Mouse (Mus musculus): ENCODE data around the gene Krt7.

Gene Krt7

DNA sequence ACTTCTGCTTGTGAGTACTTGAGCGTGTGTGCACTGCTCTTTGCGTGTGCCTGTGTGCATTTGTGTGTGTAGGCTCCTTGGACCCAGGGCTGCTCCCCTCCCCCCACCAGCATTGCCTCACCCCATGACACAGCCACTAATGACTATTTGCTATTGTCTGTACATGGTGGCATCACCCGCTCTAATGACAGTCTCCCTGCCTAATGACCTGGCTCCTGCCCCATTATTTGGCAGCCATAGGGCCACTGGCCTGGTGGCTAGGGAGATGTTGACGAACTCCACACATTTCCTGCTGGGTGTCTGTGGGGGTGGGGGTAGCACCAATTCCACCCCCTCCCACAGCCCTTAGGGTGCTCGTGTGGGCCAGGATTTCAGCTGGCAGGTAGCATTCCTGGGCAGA lies 32.2 kb upstream of the Krt7 start:
- DNase-seq, result no peak

DNA sequence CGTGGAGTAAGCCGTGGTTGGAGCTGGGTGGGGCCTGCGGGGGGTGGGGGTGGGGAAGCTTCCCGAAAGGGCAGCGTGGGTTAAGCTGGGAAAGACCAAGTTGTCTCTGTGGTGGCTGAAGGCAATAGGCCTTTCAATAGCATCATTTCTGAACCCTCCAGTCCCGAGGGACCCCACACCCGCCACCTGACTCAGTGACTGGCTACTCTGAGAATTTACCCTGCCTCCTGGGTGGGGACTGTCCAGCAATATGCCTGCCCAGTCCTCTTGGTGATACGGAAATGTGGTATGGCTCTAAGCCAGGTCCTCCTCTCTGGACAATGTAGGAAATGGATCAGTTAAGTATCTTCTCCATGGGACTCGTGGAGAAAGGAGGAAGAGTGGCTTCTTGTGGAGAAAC lies 29.1 kb upstream of the Krt7 start:
- peak; percentile 55 for DNase-seq

DNA sequence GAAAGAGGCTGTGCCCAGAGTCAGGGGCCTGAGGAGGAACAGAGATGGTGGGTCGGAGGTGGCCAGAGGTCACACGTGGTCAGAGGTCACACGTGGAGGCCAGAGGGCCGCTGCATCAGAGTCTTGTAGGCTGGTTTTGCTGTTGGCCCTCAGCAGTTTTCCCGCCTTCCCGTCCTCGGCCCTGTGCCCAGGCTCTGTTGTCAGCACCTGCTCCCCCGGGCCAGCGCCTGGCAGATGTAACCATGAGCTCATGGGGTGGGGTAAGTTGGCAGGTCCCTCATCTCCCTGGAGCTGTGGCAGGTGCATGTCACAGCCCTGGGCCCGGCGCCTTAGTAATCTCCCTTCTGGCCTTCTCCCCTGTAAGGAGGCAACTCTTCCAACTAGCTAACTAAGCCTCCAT lies 28.0 kb upstream of the Krt7 start:
- no peak for DNase-seq

DNA sequence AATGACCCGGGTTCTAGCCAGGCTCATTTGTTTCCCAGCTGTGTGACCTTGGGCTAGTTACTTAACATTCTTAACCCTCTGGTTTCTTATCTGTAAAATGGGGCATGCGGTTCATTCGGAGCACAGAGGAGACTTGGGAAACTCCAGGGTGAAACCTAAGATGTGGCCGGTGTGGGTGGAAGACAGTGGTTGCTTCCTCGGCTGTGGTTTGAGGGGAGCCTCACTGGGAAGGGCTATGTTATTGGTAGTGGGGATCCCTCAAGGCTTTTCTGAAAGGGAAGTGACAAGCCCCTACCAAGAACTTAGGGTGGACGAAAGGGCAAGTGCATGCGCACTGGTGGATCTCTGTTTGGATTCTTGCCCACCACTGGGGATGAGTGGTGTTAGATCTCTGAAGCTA lies 26.2 kb upstream of the Krt7 start:
- DNase-seq, result no peak

DNA sequence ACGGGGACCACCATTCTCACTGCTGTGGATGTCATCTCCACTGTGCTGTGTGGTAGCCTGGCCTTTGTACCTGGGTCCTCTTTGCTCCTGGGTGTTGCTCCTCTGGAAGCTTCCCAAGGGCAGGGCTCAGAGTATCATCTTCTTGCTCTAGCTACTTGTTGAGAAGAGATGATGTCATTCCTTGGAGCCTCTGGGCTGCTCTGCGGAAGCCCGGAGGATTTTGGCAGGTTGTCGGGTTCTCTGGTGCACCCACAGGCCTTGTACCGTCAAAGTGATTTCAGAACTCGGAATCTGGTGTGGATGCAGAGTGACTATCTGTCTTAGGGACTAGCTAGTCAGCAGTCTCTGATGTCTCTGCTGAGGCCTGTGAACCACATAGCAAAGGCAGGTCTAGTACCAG lies 25.8 kb upstream of the Krt7 start:
- DNase-seq, result no peak

DNA sequence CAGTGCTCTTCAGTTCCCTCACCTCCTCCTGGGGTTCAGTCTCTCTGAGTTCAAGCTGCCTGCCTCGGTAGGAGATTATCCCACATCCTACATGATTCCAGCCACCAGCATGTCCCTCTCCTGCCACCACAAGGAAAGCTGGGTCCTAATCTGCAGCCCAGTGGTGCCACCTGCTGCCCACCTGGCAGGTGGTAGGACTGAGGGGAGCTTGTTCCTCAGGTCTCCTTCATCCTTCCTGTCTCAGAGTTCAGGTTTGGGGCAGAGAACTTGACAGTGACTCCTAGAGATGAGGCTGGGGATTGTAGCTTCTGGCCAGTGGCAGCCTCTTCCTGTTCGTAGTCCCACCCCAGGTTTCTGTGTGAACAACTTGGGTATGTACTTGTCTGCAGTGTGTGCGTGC lies 23.7 kb upstream of the Krt7 start:
- peak; percentile 46 for DNase-seq

DNA sequence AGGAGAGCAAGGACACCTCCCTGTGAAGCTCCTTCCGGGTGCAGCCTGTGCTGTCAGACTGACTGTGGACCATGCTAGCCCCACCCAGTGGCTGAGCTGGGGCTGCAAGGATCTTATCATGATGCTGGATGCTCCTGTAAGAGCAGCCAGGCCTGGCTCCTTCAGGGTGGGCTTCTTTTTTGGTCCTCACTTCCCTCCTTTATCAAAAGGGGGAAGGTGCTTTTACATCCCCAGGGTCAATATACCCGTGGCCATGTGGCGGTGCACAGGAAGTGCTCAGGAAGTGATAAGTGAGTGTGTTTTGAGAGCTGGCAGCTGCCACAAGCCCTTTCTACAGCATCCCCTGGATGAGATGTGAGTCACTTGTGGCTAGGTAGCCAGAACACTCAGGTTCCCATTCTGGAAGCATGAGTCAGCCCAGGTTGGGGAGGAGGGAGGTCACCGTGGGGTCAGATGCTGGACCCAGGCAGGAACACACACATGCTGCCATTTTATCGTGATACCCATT lies 22.8 kb upstream of the Krt7 start:
- no peak for DNase-seq

DNA sequence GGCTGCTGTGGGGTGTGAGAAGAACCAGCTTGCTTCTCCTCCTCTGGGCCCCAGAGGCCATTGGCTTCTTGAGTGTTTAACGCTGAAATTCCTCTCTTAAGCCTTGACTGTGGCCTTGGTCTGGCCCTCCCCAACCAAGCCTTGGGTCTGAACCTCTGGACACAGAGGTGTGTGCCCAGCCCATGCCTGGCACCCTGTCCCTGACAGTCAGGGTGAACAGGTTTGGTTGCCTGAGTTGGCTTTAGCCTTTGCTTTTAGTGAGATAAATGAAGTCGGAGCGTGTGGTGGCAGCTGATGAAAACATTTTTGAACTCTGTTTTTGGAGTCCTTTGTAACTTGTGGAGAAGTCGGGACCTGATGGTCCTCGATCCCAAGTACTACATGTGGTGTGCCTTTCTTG lies 20.6 kb upstream of the Krt7 start:
- no peak for DNase-seq

DNA sequence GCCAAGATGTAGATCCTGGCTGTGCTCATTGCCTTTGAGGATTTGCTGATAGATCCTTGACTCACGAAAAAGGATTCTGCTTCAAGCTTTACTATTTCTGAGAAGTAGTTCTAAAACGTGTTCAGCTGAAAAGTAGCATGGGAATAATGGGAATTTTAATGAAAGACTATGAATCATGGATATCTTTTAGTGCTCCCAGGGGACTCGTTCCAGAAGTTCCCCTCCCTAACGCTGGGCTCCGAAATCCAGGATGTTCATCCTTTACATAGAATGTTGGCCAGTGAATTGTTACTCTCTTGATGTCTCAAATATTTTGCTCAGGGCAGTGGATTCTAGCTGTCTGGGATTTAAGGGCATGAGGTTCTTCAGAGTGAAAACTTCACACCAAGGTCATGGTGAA lies 18.6 kb upstream of the Krt7 start:
- no peak for DNase-seq

DNA sequence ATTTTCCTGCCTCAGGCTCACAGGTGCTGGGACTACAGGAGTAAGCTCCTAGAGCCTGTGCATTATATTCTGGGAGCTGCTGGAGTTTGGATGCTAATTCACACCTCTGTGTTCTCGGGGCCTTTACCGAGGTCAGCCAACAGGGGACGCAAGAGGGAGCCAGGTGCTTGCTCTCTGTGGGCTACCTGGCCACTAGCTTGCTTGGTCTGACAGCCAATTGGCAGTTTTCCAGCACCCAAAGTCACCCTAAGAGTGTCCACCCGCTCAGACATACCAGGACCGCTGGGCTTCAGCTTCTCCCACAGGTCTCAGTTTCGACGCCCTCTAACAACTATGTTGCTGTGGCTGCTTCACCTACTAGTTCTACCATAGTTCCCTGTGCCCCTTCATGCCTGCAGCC lies 15.9 kb upstream of the Krt7 start:
- peak; percentile 56 for DNase-seq

DNA sequence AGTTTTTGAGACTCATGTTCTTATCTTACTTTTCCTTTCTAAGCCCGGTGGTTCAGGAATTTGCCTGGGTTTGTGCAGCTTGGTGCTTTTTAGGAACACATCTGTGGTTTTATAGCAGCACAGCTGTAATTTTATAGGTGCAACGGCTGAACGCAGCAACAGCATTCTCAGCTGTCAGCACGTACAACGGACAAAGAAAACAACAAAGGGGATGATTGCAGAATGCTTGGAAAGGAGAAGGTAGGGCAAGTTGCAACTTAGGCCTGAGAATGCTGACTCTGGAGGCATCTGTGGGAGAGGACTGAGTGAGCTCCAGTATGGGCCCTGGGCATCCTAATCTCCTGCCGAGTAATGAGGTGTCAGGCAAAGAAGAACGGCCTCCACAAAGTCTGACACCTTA lies 14.4 kb upstream of the Krt7 start:
- no peak for DNase-seq

DNA sequence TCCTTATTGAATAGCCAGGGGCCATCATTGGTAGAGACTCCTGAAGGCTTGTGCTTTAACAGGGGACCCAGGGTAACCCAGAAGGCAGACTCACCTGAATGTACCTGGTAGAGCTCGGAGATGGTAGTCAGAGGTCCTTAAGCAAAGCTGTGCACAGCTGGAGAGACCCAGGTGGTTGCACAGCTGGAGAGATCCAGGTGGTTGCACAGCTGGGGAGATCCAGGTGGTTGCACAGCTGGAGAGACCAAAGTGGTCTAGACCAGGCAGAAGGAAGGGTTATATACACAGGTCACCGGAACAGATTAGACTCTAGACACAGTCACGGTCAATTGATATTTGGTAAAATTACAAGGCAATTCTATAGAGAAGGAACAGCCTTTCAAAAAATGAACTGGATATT lies 13.9 kb upstream of the Krt7 start:
- DNase-seq, result no peak

DNA sequence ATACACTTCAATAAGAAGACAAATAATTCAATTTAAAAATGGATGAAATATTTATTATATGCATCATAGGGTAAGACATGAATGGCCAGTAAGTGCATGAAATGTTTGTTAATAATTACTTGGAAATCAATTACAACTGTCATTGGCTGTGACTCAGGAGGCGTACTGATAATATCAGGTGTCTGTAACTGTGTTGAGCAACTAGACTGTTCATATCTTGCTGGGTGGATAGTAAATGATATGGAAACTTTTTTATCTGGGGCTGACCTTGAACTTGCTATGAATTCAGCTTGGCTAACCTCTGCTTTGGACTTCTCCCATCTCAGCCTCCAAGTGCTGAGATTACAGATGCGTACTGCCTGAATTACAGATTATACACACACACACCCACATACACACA lies 13.2 kb upstream of the Krt7 start:
- no peak for DNase-seq

DNA sequence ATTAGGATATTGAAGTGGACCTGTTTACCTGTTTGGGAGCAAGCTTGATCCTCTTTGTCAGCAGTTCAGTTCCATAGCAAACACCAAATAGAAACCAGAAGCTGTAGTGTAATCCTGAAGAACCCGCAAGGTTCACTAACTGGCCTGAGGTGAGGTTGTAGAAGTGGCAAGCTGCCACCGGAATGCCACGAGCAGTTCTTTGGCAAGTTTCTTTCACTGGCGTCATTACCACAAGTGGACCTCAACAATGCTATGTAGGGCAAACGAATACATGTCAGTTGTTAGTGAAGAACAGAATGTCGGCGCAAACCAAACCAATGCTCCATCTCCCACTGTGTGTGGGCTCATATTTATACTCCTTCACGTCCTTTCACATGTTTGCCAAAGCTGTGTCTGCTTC lies 12.6 kb upstream of the Krt7 start:
- DNase-seq, result peak; percentile 31

DNA sequence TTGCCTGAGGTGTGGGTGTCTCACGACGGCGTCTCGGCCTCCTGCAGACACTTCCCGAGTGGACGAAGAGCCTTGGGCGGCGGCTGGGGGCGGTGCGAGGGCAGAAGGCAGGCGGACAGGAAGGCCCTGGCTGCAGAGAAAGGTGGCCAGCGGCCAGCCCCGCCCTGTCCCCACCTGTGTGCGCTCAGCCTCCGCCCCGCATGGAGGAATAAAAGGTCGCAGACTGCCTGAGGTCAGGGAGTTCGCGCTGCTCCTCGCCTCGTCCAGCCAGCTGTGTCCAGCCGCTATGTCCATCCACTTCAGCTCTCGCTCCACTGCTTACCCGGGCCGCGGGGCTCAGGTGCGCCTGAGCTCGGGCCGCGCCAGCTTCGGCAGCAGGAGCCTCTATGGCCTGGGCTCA lies 1.3 kb downstream of the Krt7 start:
- peak; percentile 72 for DNase-seq

DNA sequence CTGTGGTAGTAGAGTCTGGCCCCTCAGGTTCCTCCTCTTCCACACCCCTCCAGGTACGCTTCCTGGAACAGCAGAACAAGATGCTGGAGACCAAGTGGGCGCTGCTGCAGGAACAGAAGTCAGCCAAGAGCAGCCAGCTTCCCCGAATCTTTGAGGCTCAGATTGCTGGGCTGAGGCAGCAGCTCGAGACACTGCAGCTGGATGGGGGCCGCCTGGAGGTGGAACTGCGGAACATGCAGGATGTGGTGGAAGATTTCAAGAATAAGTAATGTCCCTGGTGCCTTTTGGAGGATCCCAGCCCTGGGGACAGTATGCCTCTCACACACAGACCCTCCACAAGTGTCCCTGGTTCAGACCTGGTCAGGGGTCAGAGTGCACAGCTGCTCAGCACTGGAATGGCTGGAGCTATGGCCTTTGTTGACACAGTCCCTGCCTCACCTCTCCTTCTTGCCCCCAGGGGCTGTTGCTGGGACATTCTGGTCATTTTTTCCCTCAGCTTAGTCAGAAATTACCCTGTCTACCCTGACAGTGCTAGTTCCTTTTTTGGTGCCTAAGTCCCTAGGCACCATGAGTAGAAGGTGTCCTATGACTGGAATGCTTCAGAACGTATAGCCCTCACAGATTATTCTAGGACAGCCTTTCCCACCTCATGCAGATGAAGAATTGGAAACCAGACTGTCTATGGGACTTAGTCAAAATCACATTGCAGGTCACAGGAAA lies 3.2 kb downstream of the Krt7 start:
- DNase-seq, result peak; percentile 31

DNA sequence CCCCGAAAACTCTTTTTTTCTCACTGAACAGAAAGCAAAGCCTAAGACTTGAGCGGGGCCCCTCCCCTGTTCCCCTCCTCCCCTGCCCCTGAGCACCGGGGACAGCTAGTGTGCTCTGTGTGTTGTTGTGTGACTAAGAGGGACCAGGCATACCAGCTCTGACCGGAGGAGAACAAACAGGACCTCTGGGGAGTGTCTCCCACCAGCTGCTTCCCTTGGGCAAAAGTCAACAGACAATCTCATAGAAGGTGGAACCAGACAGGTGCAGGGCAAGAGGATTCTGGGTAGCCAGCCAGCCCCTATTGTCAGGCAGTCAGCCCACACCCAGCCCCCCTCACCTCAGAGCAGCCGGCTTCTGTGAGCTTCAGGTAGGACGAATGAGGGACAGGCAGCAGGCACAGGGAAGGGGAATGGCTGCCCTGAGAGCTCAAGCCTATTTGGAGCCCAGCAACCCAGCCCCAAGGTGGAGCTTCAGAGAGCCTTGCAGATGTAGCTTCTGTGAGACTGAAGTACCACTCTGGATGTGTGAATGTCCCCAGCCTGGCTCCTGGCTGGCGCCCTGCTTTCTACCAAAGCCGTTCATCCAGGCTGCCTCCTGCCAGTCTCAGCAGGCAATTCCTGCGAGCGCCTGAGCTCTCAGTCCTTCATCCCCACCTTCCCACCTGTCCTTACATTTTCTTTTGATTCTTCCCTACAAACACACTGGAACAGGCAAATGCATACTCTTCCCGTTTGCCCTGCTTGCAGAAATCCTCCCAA lies 4.1 kb downstream of the Krt7 start:
- DNase-seq, result no peak

DNA sequence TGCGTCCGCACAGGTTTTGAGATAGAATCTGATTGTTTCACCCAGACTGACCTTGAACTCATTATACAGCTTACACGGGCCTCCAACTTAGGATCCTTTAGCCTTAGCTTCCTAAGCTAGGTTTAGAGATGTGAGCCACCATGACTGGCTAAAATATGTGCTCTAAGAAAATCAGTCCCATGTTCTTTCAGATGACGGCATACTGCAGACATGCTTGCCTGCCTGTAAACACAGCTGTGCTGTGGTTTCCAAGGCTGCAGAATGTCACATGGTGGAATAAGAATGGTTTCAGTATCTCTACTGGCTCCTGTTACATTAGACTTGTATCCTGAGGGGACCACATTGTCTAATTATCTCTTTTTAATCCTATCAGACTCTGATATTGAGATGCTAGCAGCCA lies 8.1 kb downstream of the Krt7 start:
- DNase-seq, result no peak

DNA sequence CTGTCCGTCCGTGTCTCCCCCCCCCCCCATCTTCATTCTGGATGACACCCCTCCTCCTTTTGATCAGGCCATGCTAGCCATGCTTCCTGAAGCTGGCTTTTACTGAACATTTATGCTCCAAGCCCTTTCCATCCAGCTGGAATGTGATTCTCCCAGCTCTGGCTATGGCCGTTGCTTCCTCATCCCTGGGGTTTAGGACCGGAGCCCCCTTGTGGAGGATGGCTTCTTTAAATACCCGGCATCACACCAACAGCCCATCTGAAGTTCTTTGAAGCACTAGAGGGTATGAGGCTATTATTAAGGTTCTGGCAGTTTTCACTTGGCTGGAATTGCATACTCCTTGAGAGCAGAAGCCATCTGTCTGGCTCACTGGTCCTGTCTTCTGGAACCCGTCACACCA lies 10.1 kb downstream of the Krt7 start:
- no peak for DNase-seq

DNA sequence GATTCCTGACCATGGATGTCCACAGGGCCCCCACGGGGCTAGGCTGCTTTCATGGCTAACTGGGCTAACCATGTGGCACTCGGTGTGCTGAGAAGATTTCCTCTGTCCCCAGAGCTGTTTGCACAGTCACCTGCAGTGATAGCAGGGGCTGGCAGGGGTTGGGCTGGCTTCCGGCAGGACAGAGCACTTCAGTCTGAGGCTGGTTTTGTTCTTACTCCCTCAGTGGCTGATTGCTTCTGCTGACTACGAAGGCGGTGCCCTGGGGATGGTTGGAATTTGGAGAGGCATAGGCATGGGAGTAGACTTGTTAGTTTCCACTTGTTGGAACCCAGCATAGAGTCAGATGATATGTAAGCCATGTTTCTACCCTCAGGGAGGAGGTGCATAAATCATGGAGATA lies 14.1 kb downstream of the Krt7 start:
- DNase-seq, result no peak

DNA sequence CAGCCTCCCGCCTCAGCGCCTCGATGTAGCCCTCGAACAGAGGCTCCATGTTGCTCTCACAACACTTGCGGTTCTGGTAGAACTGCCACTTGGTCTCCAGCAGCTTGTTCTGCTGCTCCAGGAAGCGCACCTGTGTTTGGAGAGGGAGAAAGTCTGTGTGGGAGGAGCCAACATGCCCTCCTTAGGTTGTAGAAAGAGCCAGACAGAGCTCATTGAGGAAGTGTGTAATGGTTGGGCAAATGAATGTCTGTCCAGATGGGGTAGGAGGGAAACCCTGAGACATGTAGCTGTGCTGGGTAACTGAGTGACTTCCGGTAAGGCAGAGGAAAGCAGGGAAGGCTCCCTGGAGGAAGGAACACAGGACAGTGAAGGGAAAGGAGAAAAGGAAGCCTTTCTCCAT lies 25.8 kb downstream of the Krt7 start:
- no peak for DNase-seq

DNA sequence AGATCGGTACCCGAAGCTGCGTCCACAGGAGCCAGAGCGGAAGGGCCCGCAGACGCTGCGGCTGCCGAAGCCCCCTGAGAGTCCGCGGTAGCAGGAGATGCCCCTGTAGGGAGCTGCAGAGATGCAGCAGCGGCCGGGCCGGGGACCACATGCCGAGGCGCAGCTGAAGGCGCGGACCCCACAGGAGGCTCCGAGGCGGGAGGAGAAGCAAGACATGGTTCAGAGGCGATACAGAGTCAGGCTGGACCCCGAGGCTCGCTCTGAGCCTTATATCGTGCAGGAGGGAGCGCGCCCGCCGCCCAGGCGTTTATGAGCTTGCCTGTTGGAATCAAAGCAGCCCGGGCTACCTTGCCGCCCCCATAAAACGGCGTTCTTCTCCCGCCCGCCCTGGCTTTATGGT lies 27.7 kb downstream of the Krt7 start, which contains the start of gene Krt87:
TSS of gene Krt87 (minus strand) at position 250 of the 400 bp plus-strand sequence.
- no peak for DNase-seq

DNA sequence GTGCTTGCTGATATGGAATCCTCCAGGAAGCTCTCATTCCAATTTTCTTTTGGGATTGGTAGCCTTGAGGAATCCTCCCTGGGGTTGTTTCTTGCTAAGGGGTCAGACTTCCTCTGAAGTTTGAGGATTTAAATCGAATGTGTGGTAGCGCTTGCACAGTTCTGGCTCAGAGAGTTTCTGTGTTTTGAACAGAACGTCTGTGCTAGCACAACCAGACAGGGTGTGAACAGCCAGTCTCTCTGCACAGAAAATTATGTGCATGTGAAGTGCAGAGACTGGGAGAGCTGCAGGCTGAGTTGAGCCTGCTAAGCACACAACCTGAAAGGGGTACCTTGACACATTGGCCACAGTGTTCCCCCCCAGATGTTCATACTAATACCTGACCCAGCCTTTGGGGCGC lies 30.0 kb downstream of the Krt7 start:
- DNase-seq, result no peak

DNA sequence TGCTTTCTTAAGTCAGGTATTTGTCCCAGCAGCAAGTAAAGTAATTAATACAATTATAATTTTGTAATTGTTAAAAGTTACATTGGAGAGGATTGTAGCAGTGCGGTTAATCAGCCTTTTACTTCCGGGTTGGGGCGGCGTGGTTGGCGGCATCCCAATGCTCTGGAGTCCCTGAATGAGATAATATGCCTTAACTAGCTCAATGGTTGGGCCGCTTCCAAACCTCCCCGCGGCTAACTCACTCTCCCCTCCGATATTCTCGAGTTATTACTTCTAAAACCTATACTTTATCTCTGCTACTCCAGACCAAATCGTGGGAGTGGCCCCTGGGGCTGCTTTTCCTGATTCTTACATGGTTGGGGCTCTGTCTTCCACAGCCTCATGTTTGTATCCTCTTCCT lies 35.7 kb downstream of the Krt7 start:
- DNase-seq, result no peak

DNA sequence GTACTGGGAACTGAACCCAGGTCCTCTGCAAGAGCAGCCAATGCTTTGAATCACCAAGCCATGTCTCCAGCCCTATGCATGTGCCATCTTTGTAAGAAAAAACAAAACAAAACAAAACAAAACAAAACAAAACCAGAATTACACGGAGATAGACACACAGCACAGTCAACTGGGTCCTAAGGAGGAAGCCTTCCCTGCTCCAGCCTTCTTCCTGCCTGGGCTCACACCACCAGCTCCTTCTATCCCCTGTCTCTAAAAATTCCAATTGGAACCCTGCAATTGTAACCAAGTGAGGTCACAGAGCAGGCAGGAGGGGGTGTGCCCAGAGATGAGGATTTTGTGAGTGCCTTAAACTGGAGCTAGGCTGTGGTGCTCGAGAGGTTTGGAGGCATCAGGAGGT lies 36.6 kb downstream of the Krt7 start, which contains the start of gene Krt88:
TSS of gene Krt88 (plus strand) at position 301 of the 400 bp plus-strand sequence.
- DNase-seq, result no peak

Data from kidney, adult 9 months (tissue).